Mouse (Mus musculus) heart, postnatal 10 days (tissue): ENCODE data around the gene Epb42. TPM values are rescaled to one million over a fixed set of nuclear protein-coding genes. Genes with fewer than 3 reads are reported as not detected.

Experiments
- DNase-seq, 2 experiments: peaks; one replicate each; pipeline ENCODE4 v3.0.0; 2021
- intact Hi-C: fragments of 180-260 bp; cut with DNase I; formaldehyde crosslinking; loops from one replicate; pipeline ENCODE4 v1.15.1; 2025
- microRNA-seq, 2 experiments: library from miRNA; unstranded; fragments of <30 nt; microRNA quantifications; one replicate each; pipeline ENCODE4 v1.2.0; 2022
- total RNA-seq, 2 experiments: library from RNA; stranded (reverse); gene quantifications; 2 replicates each; pipeline ENCODE4 v1.2.3; 2021

The Epb42 gene
- total RNA-seq, 2 experiments from 2014 or later = 0.47 to 0.93 TPM

DNA sequence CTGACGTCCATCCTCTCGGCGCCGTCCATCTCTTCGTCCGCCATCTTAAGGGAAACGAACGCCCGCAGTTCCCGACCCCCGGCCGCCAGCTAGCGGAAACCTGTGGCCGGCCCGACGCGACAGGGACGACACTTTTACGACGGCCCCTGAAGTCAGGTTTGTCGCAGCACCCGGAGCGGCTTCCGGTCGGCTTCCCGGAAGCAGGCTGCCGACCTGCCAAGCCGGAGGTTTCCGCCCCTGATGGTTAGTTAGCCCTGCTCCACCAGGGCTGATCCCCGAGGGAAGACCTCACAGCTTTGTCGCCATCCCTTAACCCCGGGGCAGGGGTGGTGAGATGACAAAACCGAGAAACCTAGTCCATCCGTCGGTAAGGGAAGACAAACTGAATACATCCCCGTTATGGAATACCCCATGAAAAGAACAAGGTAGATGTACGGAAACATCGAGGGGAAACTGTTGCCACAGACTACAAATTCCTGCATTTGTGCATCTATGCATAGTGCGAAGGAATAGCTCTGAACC lies 66.3 kb downstream of the Epb42 start, which contains the start of gene Ubr1:
Gene Ubr1 (minus strand): TSS at position 157 of the 522 bp plus-strand sequence.
- DNase-seq = peak; percentile 91 to 92
- intact Hi-C loops = loop anchor here (5.0 kb wide), 1 partner anchor 37 kb away; the partner anchor contains the start of gene Ccndbp1

DNA sequence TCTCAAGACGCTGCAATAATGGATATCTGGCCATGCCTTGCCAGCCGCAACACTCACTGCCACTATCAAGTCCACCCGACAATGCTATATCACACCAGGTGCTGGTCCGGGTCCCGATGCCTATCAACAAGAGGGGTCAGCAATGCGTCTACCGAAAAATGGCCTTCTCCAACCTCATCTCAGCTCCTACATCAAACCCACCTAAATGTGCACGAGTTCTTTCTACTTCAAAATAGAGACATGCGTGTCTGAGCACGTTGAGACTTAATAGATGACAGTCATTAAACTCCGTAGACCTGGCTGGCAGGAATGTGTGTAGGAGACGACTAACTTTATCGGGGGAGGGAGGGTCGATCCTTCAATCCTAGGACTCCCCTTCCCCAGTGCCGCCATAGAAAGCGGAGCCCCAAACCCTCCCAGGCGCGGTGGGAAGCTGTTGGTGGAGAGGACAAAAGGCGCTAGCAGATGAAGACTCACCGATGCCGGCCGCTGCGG lies 66.8 kb downstream of the Epb42 start:
- no peak for DNase-seq
- intact Hi-C loops = loop anchor here (5.0 kb wide), 1 partner anchor 37 kb away; the partner anchor contains the start of gene Ccndbp1

Small RNA genes within 50 kb of the gene (microRNA-seq; reads per million reads assigned to microRNA genes)
- 0 reads per million in 2 experiments for gene Gm44325

Other genes with a start within 250 kb of the Epb42 start
- 10 to 100 TPM; 18.5 to 19.5 TPM for gene Cdan1, start 186.9 kb downstream of the Epb42 start, total RNA-seq
- gene Ttbk2, start 186.5 kb downstream of the Epb42 start, total RNA-seq = 10 to 100 TPM; 14.4 to 16.4 TPM
- gene Ubr1, start 66.4 kb downstream of the Epb42 start, total RNA-seq = 10 to 100 TPM; 25.9 to 31.9 TPM
- gene Tmem62, start 60.1 kb downstream of the Epb42 start, total RNA-seq = 1 to 10 TPM; 3.3 to 5.0 TPM
- gene Ccndbp1, start 28.7 kb downstream of the Epb42 start, total RNA-seq = 10 to 100 TPM; 28.4 to 31.7 TPM
- gene Tgm5, start 48.8 kb upstream of the Epb42 start, total RNA-seq = not detected
- gene Tgm7, start 72.7 kb upstream of the Epb42 start, total RNA-seq = not detected
- gene Adal, start 103.4 kb upstream of the Epb42 start, total RNA-seq = 10 to 100 TPM; 10.4 to 13.6 TPM
- 10 to 100 TPM; 10.2 to 12.6 TPM for gene Lcmt2, start 103.6 kb upstream of the Epb42 start, total RNA-seq
- 10 to 100 TPM; 16.1 to 18.0 TPM for gene Tubgcp4, start 133.6 kb upstream of the Epb42 start, total RNA-seq
- gene Zscan29, start 134.1 kb upstream of the Epb42 start, total RNA-seq = 1 to 10 TPM; 8.0 to 9.5 TPM
- 10 to 100 TPM; 51.6 to 57.8 TPM for gene Trp53bp1, start 234.3 kb upstream of the Epb42 start, total RNA-seq